ENCODE assay signal across 9 mouse cellular contexts in the genomic region with DNA sequence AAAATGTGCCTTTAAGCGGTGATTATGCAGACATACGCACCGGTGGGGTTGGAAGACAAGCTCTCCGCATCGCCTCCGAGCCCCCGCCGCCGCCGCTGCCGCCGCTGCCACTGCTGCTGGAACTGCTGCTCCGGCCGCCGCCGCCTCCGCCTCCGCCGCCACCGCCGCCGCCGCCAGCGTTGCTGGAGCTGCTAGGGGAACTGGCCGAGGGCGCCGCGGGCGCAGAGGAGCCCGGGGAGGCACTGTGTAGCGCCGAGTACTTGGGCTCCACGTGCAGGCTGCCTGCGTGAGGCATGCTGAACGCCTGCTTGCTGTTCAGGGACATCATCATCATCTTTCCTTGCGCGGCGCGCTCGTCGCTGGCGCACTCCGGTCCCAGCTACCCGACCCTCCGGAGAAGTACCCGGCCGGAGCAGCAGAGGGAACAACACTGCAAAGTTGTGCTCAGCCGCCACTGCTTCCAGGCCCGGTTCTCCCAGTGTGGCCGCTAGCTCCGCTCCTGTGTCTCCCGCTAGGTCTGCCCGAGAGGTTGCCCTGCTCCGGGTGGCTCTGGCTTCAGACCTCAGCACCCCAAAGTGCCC. TPM values are rescaled to one million over a fixed set of nuclear protein-coding genes. Genes with fewer than 3 reads are reported as not detected.
DNase-seq lines count a peak whose midpoint lies in the region; ATAC-seq and TF ChIP-seq lines count a peak whose summit lies in the region.
"Had no signal": no experiment of that assay in that cellular context is flagged by ENCODE, and none has a peak within 500 bp of the region (broad histone marks: within the 10 kb centered on the region; RNA-seq: fewer than 3 reads in every experiment).

A gene (minus strand): TSS at position 575 of the 581 bp plus-strand sequence.

- H3K9me3 ChIP-seq in heart, embryonic 14.5 days (ENCODE audit: control insufficient read depth, low read length): no peaks in the 10 kb centered on the region
- no peaks in the 10 kb centered on the region for H3K9me3 ChIP-seq in embryonic facial prominence, embryonic 13.5 days
- H3K9me3 ChIP-seq in intestine, embryonic 14.5 days (ENCODE audit: control insufficient read depth, low read length): no peaks in the 10 kb centered on the region
- no peaks in the 10 kb centered on the region for H3K9me3 ChIP-seq in midbrain, embryonic 14.5 days (ENCODE audit: control insufficient read depth, low read length)

- WGBS in heart, embryonic 14.5 days: under 1% methylated on average over 53 of the region's 54 CpGs
- WGBS in embryonic facial prominence, embryonic 13.5 days: 1% methylated on average over 39 of the region's 54 CpGs
- 1% methylated on average over 51 of the region's 54 CpGs for WGBS in intestine, embryonic 14.5 days
- under 1% methylated on average over 54 of the region's 54 CpGs for WGBS in midbrain, embryonic 14.5 days
- WGBS in thymus, adult 2 months: 5% methylated on average over 54 of the region's 54 CpGs

- peak within 1 kb of the TSS; percentile 77 for H3K4me2 ChIP-seq in heart, embryonic 14.5 days (ENCODE audit: low read length)
- peak within 1 kb of the TSS; percentile 76 for H3K4me2 ChIP-seq in embryonic facial prominence, embryonic 13.5 days
- H3K4me2 ChIP-seq in intestine, embryonic 14.5 days (ENCODE audit: low read length): peak within 1 kb of the TSS; percentile 53
- H3K4me2 ChIP-seq in midbrain, embryonic 14.5 days (ENCODE audit: low read length): peak within 1 kb of the TSS; percentile 78

- peaks cover 6 to 18% of the 10 kb centered on the region in 2 experiments; a peak in 3 of 4 replicates for H3K4me1 ChIP-seq in heart, embryonic 14.5 days (ENCODE audit: control insufficient read depth in 2 of 2, insufficient read depth in 2 of 2, low read length in 2 of 2)
- peaks cover 36% of the 10 kb centered on the region for H3K4me1 ChIP-seq in embryonic facial prominence, embryonic 13.5 days
- no peaks in the 10 kb centered on the region for H3K4me1 ChIP-seq in intestine, embryonic 14.5 days (replicated peaks; ENCODE audit: control insufficient read depth, insufficient read depth, low read length)
- H3K4me1 ChIP-seq in midbrain, embryonic 14.5 days (ENCODE audit: control insufficient read depth, insufficient read depth, low read length): peaks cover 24% of the 10 kb centered on the region
- no peaks in the 10 kb centered on the region for H3K4me1 ChIP-seq in thymus, adult 2 months (replicated peaks; ENCODE audit: control insufficient read depth, insufficient read depth, low read length)

- no peak for ATAC-seq in heart, embryonic 14.5 days (ENCODE audit: insufficient number of reproducible peaks, insufficient read depth, low FRiP score, low read depth)
- ATAC-seq in embryonic facial prominence, embryonic 13.5 days (ENCODE audit: insufficient number of reproducible peaks, insufficient read depth, low FRiP score, low TSS enrichment, low read depth): no peak
- 0 out of 2 replicates have a peak, but pooled peaks have one; percentile 32 for ATAC-seq in intestine, embryonic 14.5 days (replicated peaks; ENCODE audit: low FRiP score, low TSS enrichment, low read depth)
- peak; percentile 51 for ATAC-seq in midbrain, embryonic 14.5 days (ENCODE audit: low FRiP score, low TSS enrichment)
- ATAC-seq: Patski had no signal

- H3K9ac ChIP-seq in heart, embryonic 14.5 days (ENCODE audit: low read length): no peak within 1 kb of the TSS
- H3K9ac ChIP-seq in embryonic facial prominence, embryonic 13.5 days: no peak within 1 kb of the TSS
- H3K9ac ChIP-seq in intestine, embryonic 14.5 days (ENCODE audit: low read length): no peak within 1 kb of the TSS
- peak within 1 kb of the TSS; percentile 60 for H3K9ac ChIP-seq in midbrain, embryonic 14.5 days (replicated peaks; ENCODE audit: low read length)

- no peak for DNase-seq in heart, adult 9 months (ENCODE audit: low spot score in 2 of 2)
- DNase-seq in WW6 (ENCODE audit: low read depth, low spot score) (peak; percentile 67), adipocyte (ENCODE audit: low spot score) (no peak)
- peak; percentile 69 for DNase-seq in intestine, embryonic 14.5 days (ENCODE audit: low spot score)
- peak; percentile 76 for DNase-seq in midbrain, embryonic 14.5 days
- DNase-seq in thymus, adult 2 months: no peak

- no peaks in the 10 kb centered on the region for H3K36me3 ChIP-seq in heart, embryonic 14.5 days (ENCODE audit: control insufficient read depth, insufficient read depth, low read length)
- H3K36me3 ChIP-seq in embryonic facial prominence, embryonic 13.5 days: no peaks in the 10 kb centered on the region
- H3K36me3 ChIP-seq in intestine, embryonic 14.5 days (ENCODE audit: control insufficient read depth, insufficient read depth, low read length): no peaks in the 10 kb centered on the region
- H3K36me3 ChIP-seq in midbrain, embryonic 14.5 days (ENCODE audit: control insufficient read depth, insufficient read depth, low read length): no peaks in the 10 kb centered on the region
- no peaks in the 10 kb centered on the region for H3K36me3 ChIP-seq in thymus, adult 2 months (ENCODE audit: control insufficient read depth, insufficient read depth, low read length)

- H3K27ac ChIP-seq in heart, embryonic 14.5 days (replicated peaks in 1 of 2; ENCODE audit: control insufficient read depth in 1 of 2, insufficient read depth in 1 of 2, low read depth in 2 of 2, low read length in 2 of 2): no peak within 1 kb of the TSS
- no peak within 1 kb of the TSS for H3K27ac ChIP-seq in embryonic facial prominence, embryonic 13.5 days
- H3K27ac ChIP-seq in intestine, embryonic 14.5 days (ENCODE audit: low read depth): no peak within 1 kb of the TSS
- H3K27ac ChIP-seq in midbrain, embryonic 14.5 days (replicated peaks; ENCODE audit: low read depth, low read length): peak within 1 kb of the TSS; percentile 85
- H3K27ac ChIP-seq in thymus, adult 2 months (ENCODE audit: control insufficient read depth, insufficient read depth, low read length): no peak within 1 kb of the TSS

- no peak for TF ChIP-seq POLR2A in thymus, adult 2 months (IDR thresholded peaks at IDR 0.05; ENCODE audit: control insufficient read depth, extremely low read depth, insufficient read depth, low read length, poor library complexity)

- peak within 1 kb of the TSS; percentile 41 to 46 for H3K4me3 ChIP-seq in heart, embryonic 14.5 days (ENCODE audit: control insufficient read depth in 1 of 2, insufficient read depth in 1 of 2, low read depth in 1 of 2, low read length in 2 of 2)
- peak within 1 kb of the TSS; percentile 47 for H3K4me3 ChIP-seq in embryonic facial prominence, embryonic 13.5 days
- peak within 1 kb of the TSS; percentile 27 for H3K4me3 ChIP-seq in intestine, embryonic 14.5 days (ENCODE audit: low read depth, low read length)
- H3K4me3 ChIP-seq in midbrain, embryonic 14.5 days (replicated peaks; ENCODE audit: low read depth, low read length): peak within 1 kb of the TSS; percentile 50
- H3K4me3 ChIP-seq in thymus, adult 2 months (ENCODE audit: control insufficient read depth, insufficient read depth, low read length): no peak within 1 kb of the TSS

- H3K27me3 ChIP-seq in heart, embryonic 14.5 days (ENCODE audit: control insufficient read depth, insufficient read depth, low read length): peaks cover 93% of the 10 kb centered on the region
- peaks cover 94% of the 10 kb centered on the region for H3K27me3 ChIP-seq in embryonic facial prominence, embryonic 13.5 days
- peaks cover 97% of the 10 kb centered on the region for H3K27me3 ChIP-seq in intestine, embryonic 14.5 days (replicated peaks; ENCODE audit: control insufficient read depth, insufficient read depth, low read length)
- peaks cover 55% of the 10 kb centered on the region for H3K27me3 ChIP-seq in midbrain, embryonic 14.5 days (ENCODE audit: control insufficient read depth, insufficient read depth, low read length)
- peaks cover 13% of the 10 kb centered on the region for H3K27me3 ChIP-seq in thymus, adult 2 months (ENCODE audit: control insufficient read depth, insufficient read depth, low read length)

- no peak for TF ChIP-seq CTCF in thymus, adult 2 months (IDR thresholded peaks at IDR 0.05; ENCODE audit: borderline replicate concordance, control insufficient read depth, extremely low read depth, insufficient read depth, low read length, poor library complexity)

RNA-seq across cellular contexts. Expression of the gene that starts here (rescaled TPM):
- not detected in 2 replicates for polyA plus RNA-seq in heart, embryonic 14.5 days (2014; fragmentation: Nextera tagmentation; extraction: Ambion mirVana)
- 0.08 TPM in 1 of 2 replicates, not detected in the other for polyA plus RNA-seq in embryonic facial prominence, embryonic 13.5 days (2015; fragmentation: Nextera tagmentation; extraction: Ambion mirVana)
- not detected in 2 replicates for polyA plus RNA-seq in intestine, embryonic 14.5 days (2014; fragmentation: Nextera tagmentation; extraction: Ambion mirVana)
- 20.9 and 24.5 TPM in 2 replicates for polyA plus RNA-seq in midbrain, embryonic 14.5 days (2014; fragmentation: Nextera tagmentation; extraction: Ambion mirVana)
- 0.06 TPM in 1 of 2 replicates, not detected in the other for polyA plus RNA-seq in thymus, adult 2 months (2012; rRNA removed)
- polyA plus RNA-seq: Patski had no signal

Comparison
In these comparisons a context has a peak if more than half of its experiments do, and no peak if none do; other contexts are left out.
1. RNA of the gene that starts here (polyA plus RNA-seq): 20.9 to 24.5 TPM in midbrain, embryonic 14.5 days; 0.08 TPM in embryonic facial prominence, embryonic 13.5 days, 0.06 TPM in thymus, adult 2 months, not detected in heart, embryonic 14.5 days and not detected in intestine, embryonic 14.5 days; every median in the first group is over 10 times any median in the second.
2. Peak in DNase-seq, ATAC-seq, H3K4me3 ChIP-seq and H3K4me2 ChIP-seq in intestine, embryonic 14.5 days; RNA of the gene not detected or under 1 TPM.
3. DNase-seq: peak in WW6 (single experiment) and midbrain, embryonic 14.5 days (single experiment); none in heart, adult 9 months (0 of 2), adipocyte (single experiment) and thymus, adult 2 months (single experiment).
4. Peak in every context shown above with its lines, with median percentiles within 50 percentile points of each other: H3K4me2 ChIP-seq.